Mouse (Mus musculus) layer of hippocampus, adult 2 months (tissue): ENCODE results near the gene Tubgcp6. TPM values are rescaled to one million over a fixed set of nuclear protein-coding genes. Genes with fewer than 3 reads are reported as not detected.
A peak's percentile ranks its signal among the peaks of the same experiment; 100 is the strongest.

ENCODE experiments used
- DNase-seq, 2 experiments: peaks; one replicate each; pipeline ENCODE4 v3.0.0; 2022; ENCODE audit warnings: low spot score in 2 of 2
- H3K27ac ChIP-seq: fragments of 200-600 bp; 2 replicates; pipeline ENCODE4 v1.8.1; 2022
- H3K4me3 ChIP-seq: fragments of 200-600 bp; 2 replicates; pipeline ENCODE4 v1.8.1; 2022; ENCODE audit warnings: mild to moderate bottlenecking
- CTCF ChIP-seq: fragments of 200-600 bp; conservative IDR thresholded peaks from 2 replicates; pipeline ENCODE4 v1.8.1; 2022; ENCODE audit warnings: antibody characterized with exemption, mild to moderate bottlenecking, moderate library complexity
- total RNA-seq, 2 experiments: library from RNA; stranded (reverse); gene quantifications; 2 replicates each; pipeline ENCODE4 v1.2.3; 2021

The Tubgcp6 gene
- total RNA-seq, 2 experiments from 2014 or later, result 31.0 to 31.5 TPM

DNA sequence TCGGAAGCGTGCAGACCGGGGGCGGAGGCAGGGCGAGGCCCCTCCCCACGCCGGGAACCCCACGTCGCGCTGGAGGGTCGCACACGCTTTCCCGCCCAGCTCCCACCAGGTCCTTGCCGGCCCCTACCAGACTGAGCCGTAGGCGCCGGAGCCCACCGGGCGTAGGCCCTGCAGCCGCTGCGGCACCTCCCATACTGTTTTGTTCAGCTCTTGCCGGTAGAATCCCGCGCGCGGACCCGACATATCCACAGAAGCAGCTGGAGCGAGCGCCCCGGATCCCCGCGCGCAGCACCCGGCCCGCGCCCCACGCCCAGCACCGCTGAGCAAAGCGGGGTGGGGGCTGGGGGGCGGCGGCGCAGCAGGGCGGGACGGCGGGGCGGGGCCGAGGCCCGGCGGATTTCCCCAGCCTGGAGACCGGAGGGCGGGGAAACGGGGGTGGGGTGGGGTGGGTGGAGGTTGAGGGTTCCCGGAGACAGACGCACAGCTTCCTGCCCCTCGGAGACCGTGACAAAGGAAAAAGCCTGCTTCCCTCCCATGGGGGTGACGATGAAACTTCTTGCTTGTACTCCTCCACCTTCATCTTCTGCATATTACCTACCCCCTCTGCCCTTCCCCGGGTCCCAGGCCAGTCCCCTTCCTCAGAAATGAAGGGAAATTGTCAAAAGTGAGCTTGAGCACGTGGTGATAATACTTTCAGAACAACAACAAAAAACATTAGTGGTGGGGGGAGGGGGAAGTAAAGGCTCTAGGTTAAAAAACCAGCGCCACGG, 26.5 kb upstream of the Tubgcp6 start, which contains the start of gene Mapk11:
Gene Mapk11, minus strand, starts transcription at position 358 of the 770 bp plus-strand sequence.
- Histone ChIP-seq H3K4me3 (peak within 1 kb of the TSS; percentile 81), H3K27ac (peak within 1 kb of the TSS; percentile 87)
- no peak for TF ChIP-seq CTCF
- DNase-seq, result no peak

DNA sequence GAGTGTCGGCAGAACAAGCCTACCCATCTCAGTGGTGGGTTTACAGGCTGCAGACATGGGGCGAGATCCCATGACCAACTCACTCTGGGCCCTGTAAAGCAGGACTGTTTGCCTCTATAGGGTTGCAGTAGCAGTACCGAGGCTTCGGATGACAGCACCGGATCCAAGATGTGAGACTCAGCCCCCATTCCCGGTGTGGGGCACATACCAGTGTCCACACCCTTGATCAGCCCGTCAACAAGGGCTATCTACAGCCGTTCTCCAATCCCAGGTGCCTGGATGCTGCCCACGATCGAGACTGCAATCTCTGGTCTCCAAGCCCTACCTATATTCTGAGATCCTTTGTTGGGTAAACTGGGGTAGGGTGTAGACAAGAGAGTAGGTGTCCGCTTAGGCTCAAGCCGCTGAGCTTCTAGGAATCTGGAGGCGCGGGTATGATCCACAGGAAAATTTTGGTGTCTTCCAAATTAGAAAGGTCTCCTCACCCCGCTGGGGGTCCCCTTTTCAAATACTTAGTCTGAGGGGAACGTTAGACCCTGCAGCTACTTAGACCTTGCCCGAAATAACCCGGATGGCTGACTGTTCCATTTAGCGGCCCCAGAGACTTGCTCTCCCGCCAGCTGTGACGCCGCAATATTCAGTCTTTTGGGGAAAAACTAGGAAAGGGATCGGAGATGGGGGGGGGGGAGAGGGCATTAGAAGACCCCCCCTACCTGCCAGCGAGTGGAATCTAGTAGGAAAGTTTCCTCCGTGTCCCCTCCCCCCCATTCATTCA, 25.8 kb upstream of the Tubgcp6 start:
- TF ChIP-seq CTCF, result no peak
- no peak for DNase-seq
- Histone ChIP-seq H3K4me3 (peak overlapping the region; percentile 81), H3K27ac (peak overlapping the region; percentile 87)

DNA sequence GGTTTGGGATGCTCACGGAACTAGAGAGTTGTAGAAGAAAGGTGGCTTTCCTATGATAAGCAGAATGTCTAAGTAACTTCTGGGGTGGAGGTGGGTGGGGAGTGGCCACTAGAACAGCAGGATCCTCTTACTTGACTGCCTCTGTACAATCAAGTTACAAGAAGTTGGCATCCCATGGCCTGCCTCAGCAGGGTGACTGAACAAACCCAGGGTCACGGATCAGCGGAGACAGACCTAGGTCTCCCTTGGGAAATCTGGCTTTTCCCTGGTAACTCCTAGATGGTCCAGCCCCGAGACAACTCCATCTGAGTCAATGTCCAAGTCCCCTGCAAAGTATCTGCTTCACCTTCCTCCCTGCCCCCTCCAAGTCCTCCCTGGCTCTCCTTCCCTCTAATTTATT, 25.0 kb upstream of the Tubgcp6 start:
- TF ChIP-seq CTCF, result no peak
- H3K27ac ChIP-seq, result no peak overlapping the region
- DNase-seq, result no peak

DNA sequence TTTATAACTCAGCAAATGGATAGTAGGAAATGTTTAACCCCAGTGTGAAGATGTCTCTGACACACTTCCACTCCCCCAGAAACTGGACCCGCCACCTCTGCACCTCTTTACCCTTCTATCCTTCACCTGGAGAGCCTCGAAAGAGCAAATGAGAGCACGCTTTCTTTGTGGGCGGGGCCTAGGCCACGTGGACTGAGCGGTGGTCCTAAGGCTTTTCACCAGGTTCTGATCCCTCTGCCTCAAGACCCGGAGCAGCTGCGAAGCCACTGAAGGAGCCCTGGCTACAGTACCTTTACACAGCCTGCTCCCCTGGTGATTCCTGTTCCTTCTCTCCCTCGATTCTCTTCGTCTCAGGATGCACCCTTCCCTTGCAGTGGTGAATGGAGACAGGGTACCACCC, 24.5 kb upstream of the Tubgcp6 start:
- no peak for DNase-seq

More for the DNA sequence above, 25.0 kb upstream of the Tubgcp6 start:
- H3K4me3 ChIP-seq, result no peak overlapping the region; the same call in 1 of the 2 replicates

DNA sequence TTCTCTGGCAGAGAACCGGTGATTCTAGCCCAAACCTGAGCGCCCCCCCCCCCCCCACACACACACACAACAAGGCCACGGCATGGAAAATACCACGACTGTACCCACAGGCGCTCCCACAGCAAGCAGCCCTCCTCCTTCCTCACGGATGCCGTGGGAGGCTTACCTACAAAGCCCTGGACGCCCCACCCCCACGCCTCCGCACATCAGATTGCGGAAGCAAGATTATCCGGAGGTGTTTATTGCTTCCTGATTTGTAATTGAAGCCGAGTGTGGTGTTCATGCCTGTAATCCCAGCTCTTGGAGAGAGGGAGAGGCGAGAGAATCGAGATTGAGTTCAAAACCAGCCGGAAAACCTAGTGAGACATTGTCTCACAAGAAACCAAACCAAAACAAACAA, 24.1 kb upstream of the Tubgcp6 start:
- H3K27ac ChIP-seq, result peak overlapping the region; percentile 24; the same call in 1 of the 2 replicates
- H3K4me3 ChIP-seq, result peak overlapping the region; percentile 47; the same call in 1 of the 2 replicates
- no peak for TF ChIP-seq CTCF
- DNase-seq, result no peak

More for the DNA sequence above, 24.5 kb upstream of the Tubgcp6 start:
- peak overlapping the region; percentile 30; the same call in 1 of the 2 replicates for H3K4me3 ChIP-seq
- no peak overlapping the region for H3K27ac ChIP-seq
- no peak for TF ChIP-seq CTCF

DNA sequence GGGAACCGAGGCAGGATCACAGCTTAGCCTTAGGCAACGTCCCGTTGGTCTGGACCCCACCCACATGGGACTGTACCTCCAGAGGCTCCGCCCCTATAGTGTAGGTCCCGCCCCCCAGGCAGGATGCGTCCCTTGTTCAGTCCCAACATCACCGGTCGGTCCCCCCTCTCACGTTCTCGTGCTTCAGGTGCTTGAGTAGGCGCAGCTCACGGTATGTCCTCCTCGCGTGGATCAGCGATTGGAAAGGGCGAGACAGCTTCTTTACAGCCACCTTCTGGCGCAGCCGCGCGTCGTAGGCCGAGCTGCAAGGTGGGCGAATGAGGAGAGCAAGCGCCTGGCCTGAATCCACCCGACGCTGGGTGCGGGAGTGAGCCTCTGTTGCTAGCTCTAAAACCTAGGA, 23.6 kb upstream of the Tubgcp6 start:
- TF ChIP-seq CTCF, result no peak
- Histone ChIP-seq H3K4me3 (peak overlapping the region; percentile 47), H3K27ac (peak overlapping the region; percentile 24)
- no peak for DNase-seq

DNA sequence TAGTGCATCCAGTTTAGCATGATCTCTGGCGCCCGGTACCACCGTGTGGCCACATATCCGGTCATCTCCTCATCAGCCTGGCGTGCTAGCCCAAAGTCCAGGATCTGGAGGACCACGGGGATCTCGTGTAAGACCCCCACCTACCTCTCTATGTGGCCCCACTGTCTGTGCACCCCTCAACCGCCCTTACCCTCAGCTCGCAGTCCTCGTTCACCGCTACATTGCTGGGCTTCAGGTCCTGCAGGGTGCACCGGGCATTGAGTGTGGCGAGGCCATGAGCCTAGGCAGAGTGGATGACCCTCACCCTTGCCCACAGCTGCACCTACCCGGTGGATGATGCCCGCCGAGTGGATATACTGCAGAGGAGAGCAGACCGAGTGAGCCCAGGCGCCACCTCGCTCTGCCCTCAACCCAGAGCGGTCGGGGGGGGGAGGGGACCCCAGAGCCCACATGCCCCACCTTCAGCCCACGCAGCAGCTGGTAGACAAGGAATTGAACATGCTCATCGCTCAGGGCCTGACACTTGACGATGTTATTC, 23.0 kb upstream of the Tubgcp6 start:
- TF ChIP-seq CTCF, result no peak
- no peak overlapping the region for H3K27ac ChIP-seq
- H3K4me3 ChIP-seq, result no peak overlapping the region
- no peak for DNase-seq

DNA sequence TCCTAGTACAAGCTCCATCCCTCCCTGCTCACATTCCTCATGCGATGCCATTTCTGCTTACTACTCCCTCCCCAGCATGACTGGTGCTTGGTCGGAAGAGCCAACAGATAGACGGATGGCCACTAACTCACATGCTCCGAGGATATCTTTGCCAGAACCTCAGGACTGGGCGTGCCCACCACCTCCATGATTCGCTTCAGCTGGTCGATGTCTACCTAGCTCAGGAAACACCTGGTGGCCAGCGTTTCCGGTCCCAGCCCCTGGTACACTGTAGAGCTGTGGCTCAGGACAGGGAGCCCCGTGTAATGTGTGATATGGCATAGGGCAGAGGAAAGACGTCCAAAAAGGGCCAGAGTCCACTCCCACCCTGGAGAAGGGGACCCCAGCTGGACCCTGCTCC, 22.1 kb upstream of the Tubgcp6 start:
- no peak for TF ChIP-seq CTCF
- Histone ChIP-seq H3K27ac (no peak overlapping the region), H3K4me3 (no peak overlapping the region)
- no peak for DNase-seq

DNA sequence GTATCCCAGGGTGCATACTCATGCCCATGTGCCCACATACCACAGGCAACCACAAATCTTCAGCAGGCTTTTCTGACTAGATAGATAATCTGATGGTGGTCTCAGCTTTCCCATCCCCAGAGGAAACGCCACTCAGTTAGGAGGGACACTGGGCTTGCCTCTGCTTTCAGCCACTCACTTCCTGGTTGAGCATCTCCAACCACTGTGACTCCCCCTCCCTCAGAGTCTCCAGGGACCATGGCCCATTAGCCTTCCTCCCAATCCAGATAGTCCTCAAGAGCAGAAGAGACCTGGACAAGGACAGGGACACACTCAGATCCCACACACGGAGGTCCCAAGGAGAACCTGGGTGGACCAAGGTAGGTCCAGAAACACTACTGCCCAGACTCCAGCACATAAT, 20.2 kb upstream of the Tubgcp6 start:
- TF ChIP-seq CTCF, result no peak
- no peak for DNase-seq
- Histone ChIP-seq H3K27ac (no peak overlapping the region), H3K4me3 (no peak overlapping the region)

DNA sequence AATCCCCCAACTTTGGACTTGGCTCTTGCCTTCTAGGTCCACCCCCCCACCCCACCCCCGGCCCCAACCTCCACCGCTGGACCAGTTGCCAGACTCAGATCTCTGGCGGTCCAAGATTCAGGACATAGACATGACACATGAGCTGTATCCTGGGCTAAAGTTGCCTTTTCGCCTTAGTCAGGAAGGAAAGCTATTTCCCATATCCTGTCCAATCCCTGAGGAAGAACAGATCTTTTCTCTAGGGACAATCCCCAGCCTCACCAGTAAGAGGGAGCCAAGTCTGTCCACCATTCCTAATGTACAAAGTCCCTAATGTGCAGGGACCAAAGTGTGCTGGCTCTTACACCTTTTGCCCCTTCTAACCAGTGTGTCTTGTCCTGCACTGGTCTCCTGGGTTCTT, 19.0 kb upstream of the Tubgcp6 start:
- no peak for DNase-seq
- no peak overlapping the region for H3K4me3 ChIP-seq
- TF ChIP-seq CTCF, result no peak
- H3K27ac ChIP-seq, result no peak overlapping the region

DNA sequence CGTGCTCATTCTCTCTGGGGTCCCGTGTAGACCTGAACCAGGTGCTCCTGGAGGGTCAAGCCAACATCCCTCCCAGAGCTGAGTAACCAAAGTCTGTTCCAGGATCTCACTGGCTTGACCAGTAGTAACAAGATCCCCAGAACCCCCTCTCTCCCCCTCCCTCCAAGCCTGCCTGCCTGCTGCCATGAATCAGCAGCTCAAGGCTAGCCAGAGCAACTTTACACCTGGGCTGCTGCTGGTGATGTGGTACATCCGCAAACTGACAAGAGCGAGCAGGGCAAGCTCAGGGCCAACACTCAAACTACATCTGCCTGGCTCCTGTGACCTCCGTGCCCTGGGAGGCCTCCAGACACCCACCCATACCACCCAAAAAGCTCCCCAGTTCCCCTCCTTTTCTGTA, 18.5 kb upstream of the Tubgcp6 start:
- DNase-seq, result no peak
- Histone ChIP-seq H3K4me3 (no peak overlapping the region), H3K27ac (no peak overlapping the region)
- TF ChIP-seq CTCF, result no peak

DNA sequence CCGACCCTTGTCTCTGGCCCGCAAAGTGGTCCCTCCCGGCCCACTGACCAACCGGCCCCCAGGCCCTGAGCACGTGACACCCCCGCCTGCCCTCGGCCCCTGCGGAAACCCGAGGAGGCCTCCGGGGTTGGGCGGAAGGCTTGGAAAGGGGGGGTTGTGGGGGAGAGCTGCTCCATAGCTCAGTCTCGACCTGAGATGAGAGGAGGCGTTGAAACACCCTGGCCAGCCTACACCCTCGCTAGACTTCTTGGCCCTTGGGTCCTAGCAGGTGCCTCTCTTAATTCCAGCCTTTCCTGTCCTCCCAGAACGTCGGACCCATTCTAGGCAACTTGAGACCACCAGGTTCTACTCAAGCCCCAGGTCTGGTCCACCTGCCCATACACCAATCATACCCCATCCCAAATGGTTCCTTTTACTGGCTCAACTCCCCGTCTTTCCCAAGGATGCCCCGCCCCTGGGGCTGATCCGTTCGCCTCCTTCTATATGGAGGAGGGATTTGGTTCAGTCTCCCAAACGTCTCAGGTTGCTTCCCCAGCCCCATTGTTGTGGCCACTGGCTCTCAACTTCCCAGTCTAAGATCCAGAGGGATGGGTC, 17.8 kb upstream of the Tubgcp6 start, which contains the start of gene Mapk12:
Gene Mapk12, minus strand, starts transcription at position 45 of the 594 bp plus-strand sequence.
- peak within 1 kb of the TSS; percentile 63 for H3K4me3 ChIP-seq
- no peak for TF ChIP-seq CTCF
- no peak for DNase-seq
- H3K27ac ChIP-seq, result peak within 1 kb of the TSS; percentile 56
